Mouse (Mus musculus): Measurements from ENCODE around the gene Pcgf1.

Gene Pcgf1

GRCm38 (mm10) chr6:83077630-83078323 is at the start of gene Pcgf1:
Pcgf1 (plus strand) TSS chr6:83077869.
- DNase-seq = no peak

GRCm38 (mm10) chr6:83029777-83030176 is 47.9 kb upstream of the Pcgf1 start:
- no peak for DNase-seq

GRCm38 (mm10) chr6:83031111-83031510 is 46.6 kb upstream of the Pcgf1 start:
- no peak for DNase-seq

- DNase-seq = no peak
These were observed 45.6 kb upstream of the Pcgf1 start for GRCm38 (mm10) chr6:83031921-83032590.

GRCm38 (mm10) chr6:83032769-83033191 is 44.9 kb upstream of the Pcgf1 start:
- DNase-seq = no peak

- DNase-seq = peak; percentile 43
These were observed 44.2 kb upstream of the Pcgf1 start, which contains the start of the genes Dok1 and Loxl3 for GRCm38 (mm10) chr6:83033249-83034185. Dok1 (minus strand) TSS chr6:83033471. Loxl3 (plus strand) TSS chr6:83034173.

GRCm38 (mm10) chr6:83034463-83035055 is 43.1 kb upstream of the Pcgf1 start:
- DNase-seq = no peak

- no peak for DNase-seq
These were observed 40.5 kb upstream of the Pcgf1 start for GRCm38 (mm10) chr6:83037188-83037587.

- DNase-seq = peak; percentile 92
These were observed 39.1 kb upstream of the Pcgf1 start for GRCm38 (mm10) chr6:83038496-83039012.

GRCm38 (mm10) chr6:83040601-83041000 is 37.1 kb upstream of the Pcgf1 start:
- DNase-seq = no peak

GRCm38 (mm10) chr6:83043561-83043960 is 34.1 kb upstream of the Pcgf1 start:
- DNase-seq = no peak

GRCm38 (mm10) chr6:83043993-83044392 is 33.7 kb upstream of the Pcgf1 start:
- no peak for DNase-seq

- no peak for DNase-seq
These were observed 32.9 kb upstream of the Pcgf1 start for GRCm38 (mm10) chr6:83044742-83045141.

GRCm38 (mm10) chr6:83049367-83049766 is 28.3 kb upstream of the Pcgf1 start:
- DNase-seq = no peak

GRCm38 (mm10) chr6:83053136-83053960 is 24.3 kb upstream of the Pcgf1 start:
- DNase-seq = no peak

- DNase-seq = peak; percentile 98
These were observed 23.4 kb upstream of the Pcgf1 start, which contains the start of gene Aup1 for GRCm38 (mm10) chr6:83054074-83054851. Aup1 (plus strand) TSS chr6:83054521.

- DNase-seq = peak; percentile 44
These were observed 22.7 kb upstream of the Pcgf1 start, which contains the start of gene Htra2 for GRCm38 (mm10) chr6:83054871-83055431. Htra2 (minus strand) TSS chr6:83055273.

- peak; percentile 86 for DNase-seq
These were observed 19.9 kb upstream of the Pcgf1 start, which contains the start of gene Dqx1 for GRCm38 (mm10) chr6:83057790-83058189. Dqx1 (plus strand) TSS chr6:83057844.

- no peak for DNase-seq
These were observed 18.9 kb upstream of the Pcgf1 start for GRCm38 (mm10) chr6:83058725-83059124.

- no peak for DNase-seq
These were observed 11.7 kb upstream of the Pcgf1 start for GRCm38 (mm10) chr6:83065995-83066394.
